Mouse (Mus musculus): ENCODE data around the gene Chrna9. TPM values are rescaled to one million over a fixed set of nuclear protein-coding genes. Genes with fewer than 3 reads are reported as not detected.

Chrna9 gene
- polyA plus RNA-seq, 1 experiment: not detected

- Histone ChIP-seq H3K27ac (replicated peaks; ENCODE audit: low read depth, low read length) (no peak within 1 kb of the TSS), H3K4me3 (ENCODE audit: insufficient read depth, low read depth, low read length) (no peak within 1 kb of the TSS), H3K4me1 (ENCODE audit: control insufficient read depth, insufficient read depth, insufficient read length, low read length) (no peaks in the 10 kb centered on the region)
Observed at GRCm38 (mm10) chr5:66004134-66004925, 69.6 kb downstream of the Chrna9 start, which contains the start of gene 9130230L23Rik. 9130230L23Rik (minus strand) TSS chr5:66004285.

GRCm38 (mm10) chr5:66005041-66005678 lies 70.4 kb downstream of the Chrna9 start:
- Histone ChIP-seq H3K27ac (replicated peaks; ENCODE audit: low read depth, low read length) (no peak overlapping the region), H3K4me1 (ENCODE audit: control insufficient read depth, insufficient read depth, insufficient read length, low read length) (no peaks in the 10 kb centered on the region), H3K4me3 (ENCODE audit: insufficient read depth, low read depth, low read length) (no peak overlapping the region)

- no peak overlapping the region for H3K27ac ChIP-seq (replicated peaks; ENCODE audit: low read depth, low read length)
- no peaks in the 10 kb centered on the region for H3K4me1 ChIP-seq (ENCODE audit: control insufficient read depth, insufficient read depth, insufficient read length, low read length)
- H3K4me3 ChIP-seq (ENCODE audit: insufficient read depth, low read depth, low read length): no peak overlapping the region
Observed at GRCm38 (mm10) chr5:66008245-66008967, 73.7 kb downstream of the Chrna9 start.

GRCm38 (mm10) chr5:66013999-66014398 lies 79.3 kb downstream of the Chrna9 start:
- Histone ChIP-seq H3K4me1 (ENCODE audit: control insufficient read depth, insufficient read depth, insufficient read length, low read length) (no peaks in the 10 kb centered on the region), H3K27ac (replicated peaks; ENCODE audit: low read depth, low read length) (no peak overlapping the region), H3K4me3 (ENCODE audit: insufficient read depth, low read depth, low read length) (no peak overlapping the region)

- Histone ChIP-seq H3K27ac (replicated peaks; ENCODE audit: low read depth, low read length) (no peak overlapping the region), H3K4me3 (ENCODE audit: insufficient read depth, low read depth, low read length) (no peak overlapping the region)
Observed at GRCm38 (mm10) chr5:66014437-66014836, 79.7 kb downstream of the Chrna9 start.

GRCm38 (mm10) chr5:66015449-66015961 lies 80.8 kb downstream of the Chrna9 start:
- Histone ChIP-seq H3K27ac (replicated peaks; ENCODE audit: low read depth, low read length) (no peak overlapping the region; the same call in 1 of the 2 replicates), H3K4me3 (ENCODE audit: insufficient read depth, low read depth, low read length) (no peak overlapping the region), H3K4me1 (ENCODE audit: control insufficient read depth, insufficient read depth, insufficient read length, low read length) (no peaks in the 10 kb centered on the region)

More at GRCm38 (mm10) chr5:66014437-66014836, 79.7 kb downstream of the Chrna9 start:
- H3K4me1 ChIP-seq (ENCODE audit: control insufficient read depth, insufficient read depth, insufficient read length, low read length): no peaks in the 10 kb centered on the region

- H3K4me1 ChIP-seq (ENCODE audit: control insufficient read depth, insufficient read depth, insufficient read length, low read length): no peaks in the 10 kb centered on the region
- H3K27ac ChIP-seq (replicated peaks; ENCODE audit: low read depth, low read length): no peak overlapping the region
- no peak overlapping the region for H3K4me3 ChIP-seq (ENCODE audit: insufficient read depth, low read depth, low read length)
Observed at GRCm38 (mm10) chr5:66026796-66027195, 92.1 kb downstream of the Chrna9 start.

Other genes with a start within 250 kb of the Chrna9 start
- 40.0 and 45.3 TPM in 2 replicates for gene Pds5a, start 236.6 kb upstream of the Chrna9 start, polyA plus RNA-seq (2012; ENCODE audit: insufficient read depth, insufficient read length, missing spikeins)
- gene N4bp2, start 171.4 kb upstream of the Chrna9 start, polyA plus RNA-seq (2012; ENCODE audit: insufficient read depth, insufficient read length, missing spikeins): 1.1 and 2.5 TPM in 2 replicates
- 0.42 and 0.75 TPM in 2 replicates for gene Rhoh, start 73.7 kb upstream of the Chrna9 start, polyA plus RNA-seq (2012; ENCODE audit: insufficient read depth, insufficient read length, missing spikeins)
- not detected in 2 replicates for gene 9130230L23Rik, start 69.4 kb downstream of the Chrna9 start, polyA plus RNA-seq (2012; ENCODE audit: insufficient read depth, insufficient read length, missing spikeins)
- 36.3 and 37.5 TPM in 2 replicates for gene Rbm47, start 238.2 kb downstream of the Chrna9 start, polyA plus RNA-seq (2012; ENCODE audit: insufficient read depth, insufficient read length, missing spikeins)